10 mouse cellular contexts compared by ENCODE assay signal in the genomic region with DNA sequence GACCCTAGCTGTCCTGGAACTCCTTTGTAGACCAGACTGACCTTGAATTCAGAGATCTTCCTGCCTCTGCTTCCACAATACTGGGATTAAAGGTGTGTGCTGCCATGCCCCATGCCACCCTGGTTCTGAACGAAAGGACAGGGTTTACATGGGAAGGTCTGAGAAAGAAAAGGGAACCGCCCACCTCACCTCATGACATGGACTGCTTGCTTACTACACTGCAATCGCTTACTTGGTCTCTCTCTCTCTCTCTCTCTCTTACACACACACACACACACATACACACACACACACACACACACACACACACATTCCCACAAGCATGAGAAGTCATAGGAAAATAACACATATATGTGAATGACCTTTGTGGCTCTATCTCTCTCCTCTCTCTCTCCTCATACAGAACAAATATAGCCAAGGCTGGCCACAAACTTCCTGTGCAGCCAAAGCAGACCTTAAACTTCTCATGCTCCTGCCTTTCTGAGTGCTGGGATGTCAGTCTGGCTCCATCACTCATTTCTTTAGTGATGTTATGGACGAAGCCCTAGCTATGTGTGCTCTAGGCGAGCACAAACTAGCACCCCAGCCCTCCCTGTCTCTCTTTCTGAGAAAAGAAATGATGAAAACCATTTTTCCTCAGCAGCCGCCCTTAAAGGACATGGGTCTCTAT.
DNase-seq lines count a peak whose midpoint lies in the region; ATAC-seq and TF ChIP-seq lines count a peak whose summit lies in the region.
"Had no signal": no experiment of that assay in that cellular context is flagged by ENCODE, and none has a peak within 500 bp of the region (broad histone marks: within the 10 kb centered on the region; RNA-seq: fewer than 3 reads in every experiment).

No protein-coding gene starts in this region.

- H3K27ac ChIP-seq in heart, postnatal 0 days (ENCODE audit: low read depth): peak overlapping the region; percentile 54
- H3K27ac ChIP-seq in spleen, adult 2 months (ENCODE audit: insufficient read depth, low read length): peak overlapping the region; percentile 52
- H3K27ac ChIP-seq in stomach, embryonic 15.5 days: 0 out of 2 replicates have a peak overlapping the region, but pooled peaks have one; percentile 9
- H3K27ac ChIP-seq: lung, embryonic 15.5 days had no signal

- H3K36me3 ChIP-seq in heart, postnatal 0 days (replicated peaks; ENCODE audit: control insufficient read depth, insufficient read depth, low read length): no peaks in the 10 kb centered on the region
- no peaks in the 10 kb centered on the region for H3K36me3 ChIP-seq in spleen, adult 2 months (ENCODE audit: control insufficient read depth, insufficient read depth, low read length)
- H3K36me3 ChIP-seq in stomach, embryonic 15.5 days: no peaks in the 10 kb centered on the region
- H3K36me3 ChIP-seq: lung, embryonic 15.5 days had no signal

- no peak overlapping the region for H3K9ac ChIP-seq in heart, postnatal 0 days (replicated peaks; ENCODE audit: low read depth, low read length)
- H3K9ac ChIP-seq in stomach, embryonic 15.5 days: no peak overlapping the region
- H3K9ac ChIP-seq: lung, embryonic 15.5 days had no signal

- no peak for DNase-seq in heart, postnatal 0 days (ENCODE audit: low spot score)
- no peak for DNase-seq in heart, adult 8-10 months (ENCODE audit: low spot score)
- no peak for DNase-seq in spleen, adult 2 months (ENCODE audit: low read depth in 1 of 2, low spot score in 2 of 2)
- DNase-seq in spleen, postnatal 14 days (ENCODE audit: low spot score in 2 of 2): no peak
- peak; percentile 74 for DNase-seq in induced T-regulatory cell, adult 2 months (ENCODE audit: low read depth)
- DNase-seq in c-Kit-positive CD71-positive TER-119-positive erythroid progenitor cells, embryonic 14.5 days (ENCODE audit: low spot score): no peak
- no peak for DNase-seq in embryo, embryonic 11 days

- TF ChIP-seq POLR2A in spleen, adult 2 months (IDR thresholded peaks at IDR 0.05; ENCODE audit: low read depth, low read length): no peak

- H3K4me1 ChIP-seq in heart, postnatal 0 days (ENCODE audit: control insufficient read depth, insufficient read depth): peaks cover 33% of the 10 kb centered on the region
- H3K4me1 ChIP-seq in spleen, adult 2 months (ENCODE audit: control insufficient read depth, insufficient read depth, insufficient read length): peaks cover 41% of the 10 kb centered on the region; the same call in 1 of the 2 replicates
- peaks cover 12% of the 10 kb centered on the region for H3K4me1 ChIP-seq in stomach, embryonic 15.5 days

- 77% methylated on average over 6 of the region's 6 CpGs for WGBS in heart, postnatal 0 days
- WGBS in spleen, adult 2 months: 11% methylated on average over 6 of the region's 6 CpGs
- 75% methylated on average over 6 of the region's 6 CpGs for WGBS in stomach, embryonic 15.5 days

- H3K4me2 ChIP-seq in heart, postnatal 0 days (ENCODE audit: low read depth, low read length): no peak overlapping the region
- H3K4me2 ChIP-seq in stomach, embryonic 15.5 days: 0 out of 2 replicates have a peak overlapping the region, but pooled peaks have one; percentile 16

- no peak for TF ChIP-seq CTCF in heart, postnatal 0 days (IDR thresholded peaks at IDR 0.05; ENCODE audit: low read depth)
- no peak for TF ChIP-seq CTCF in spleen, adult 2 months (IDR thresholded peaks at IDR 0.05; ENCODE audit: extremely low read depth, insufficient read depth, insufficient read length, insufficient replicate concordance)

- H3K4me3 ChIP-seq in heart, postnatal 0 days (ENCODE audit: low read depth, low read length): no peak overlapping the region
- H3K4me3 ChIP-seq in spleen, adult 2 months (ENCODE audit: extremely low read depth, insufficient read depth, insufficient read length): peak overlapping the region; percentile 12; the same call in 1 of the 2 replicates
- H3K4me3 ChIP-seq in stomach, embryonic 15.5 days (replicated peaks): no peak overlapping the region
- H3K4me3 ChIP-seq: lung, embryonic 15.5 days had no signal

- H3K27me3 ChIP-seq in heart, postnatal 0 days (ENCODE audit: control insufficient read depth, insufficient read depth, low read length): no peaks in the 10 kb centered on the region
- H3K27me3 ChIP-seq in spleen, adult 2 months (ENCODE audit: control insufficient read depth, insufficient read depth, low read length): no peaks in the 10 kb centered on the region
- H3K27me3 ChIP-seq in stomach, embryonic 15.5 days (replicated peaks): no peaks in the 10 kb centered on the region
- H3K27me3 ChIP-seq: lung, embryonic 15.5 days had no signal

- no peak for ATAC-seq in heart, postnatal 0 days (ENCODE audit: insufficient read depth, low read depth)
- no peak for ATAC-seq in stomach, embryonic 15.5 days (ENCODE audit: insufficient read depth, low FRiP score, low read depth)
- ATAC-seq: midbrain, embryonic 16.5 days had no signal

- H3K9me3 ChIP-seq in heart, postnatal 0 days (replicated peaks; ENCODE audit: control insufficient read depth, low read length): no peaks in the 10 kb centered on the region
- H3K9me3 ChIP-seq in stomach, embryonic 15.5 days: no peaks in the 10 kb centered on the region
- H3K9me3 ChIP-seq: lung, embryonic 15.5 days had no signal

- TF ChIP-seq EP300 in heart, postnatal 0 days (IDR thresholded peaks at IDR 0.05; ENCODE audit: low read depth): no peak
